Mouse (Mus musculus): ENCODE measurements around the gene Cdc5l.

DNA sequence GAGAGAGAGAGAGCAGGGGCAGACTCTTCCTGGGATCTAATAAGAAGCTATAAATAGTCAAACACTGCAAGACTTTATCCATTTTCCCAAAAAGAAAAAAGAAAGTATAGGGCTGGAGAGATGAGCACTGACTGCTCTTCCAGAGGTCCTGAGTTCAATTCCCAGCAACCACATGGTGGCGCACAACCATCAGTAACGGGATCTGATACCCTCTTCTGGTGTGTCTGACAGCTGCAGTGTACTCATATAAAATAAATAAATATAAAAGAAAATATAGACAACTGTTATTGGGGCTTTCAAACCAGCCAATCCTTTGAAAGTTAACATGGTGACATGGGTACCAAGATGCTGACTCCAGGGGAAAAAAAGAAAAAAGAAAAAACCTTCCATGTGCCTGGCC is 46.9 kb upstream of the Cdc5l start:
- TF ChIP-seq CTCF (conservative IDR thresholded peaks at IDR 0.05; ENCODE audit: low read length): peak; percentile 29
- no peak for TF ChIP-seq NANOG (IDR thresholded peaks at IDR 0.05; ENCODE audit: borderline replicate concordance, low read length)
- no peak for TF ChIP-seq POU5F1 (IDR thresholded peaks at IDR 0.05; ENCODE audit: borderline replicate concordance, low read length)

Measured in E14TG2a.4 (cell line).